ENCODE assay signal across 14 mouse cellular contexts in genomic region chr15:13367291-13367954, GRCm38 (mm10).
DNase-seq lines count a peak whose midpoint lies in the region; ATAC-seq lines count a peak whose summit lies in the region.
"Had no signal": no experiment of that assay in that cellular context is flagged by ENCODE, and none has a peak within 500 bp of the region (broad histone marks: within the 10 kb centered on the region; RNA-seq: fewer than 3 reads in every experiment).

No protein-coding gene starts in this region.

- H3K9me3 ChIP-seq in hindbrain, embryonic 12.5 days (replicated peaks), result no peaks in the 10 kb centered on the region
- H3K9me3 ChIP-seq in hindbrain, embryonic 16.5 days (ENCODE audit: control insufficient read depth, low read length), result no peaks in the 10 kb centered on the region
- H3K9me3 ChIP-seq in embryonic facial prominence, embryonic 10.5 days, result no peaks in the 10 kb centered on the region
- H3K9me3 ChIP-seq: embryonic facial prominence, embryonic 13.5 days; limb, embryonic 12.5 days had no signal

- no peaks in the 10 kb centered on the region for H3K4me1 ChIP-seq in hindbrain, embryonic 12.5 days
- H3K4me1 ChIP-seq in hindbrain, embryonic 16.5 days (ENCODE audit: control insufficient read depth, insufficient read depth, low read depth, low read length), result no peaks in the 10 kb centered on the region
- H3K4me1 ChIP-seq in embryonic facial prominence, embryonic 10.5 days, result peaks cover 5% of the 10 kb centered on the region
- H3K4me1 ChIP-seq: embryonic facial prominence, embryonic 13.5 days; limb, embryonic 12.5 days had no signal

- peak; percentile 16 for DNase-seq in embryo, embryonic 11 days
- peak; percentile 17 for DNase-seq in kidney, adult 11 months
- peak; percentile 17 for DNase-seq in mesoderm, embryonic 11.5 days (ENCODE audit: low read depth, low spot score)
- DNase-seq in frontal cortex, postnatal 36 days (ENCODE audit: low spot score in 2 of 2), result no peak
- no peak for DNase-seq in embryonic facial prominence, embryonic 10.5 days (ENCODE audit: low spot score)
- DNase-seq: cerebellum, adult 11-12 months; lung, postnatal 10 days had no signal

- no peaks in the 10 kb centered on the region for H3K36me3 ChIP-seq in hindbrain, embryonic 12.5 days
- H3K36me3 ChIP-seq in hindbrain, embryonic 16.5 days (ENCODE audit: control insufficient read depth, insufficient read depth, low read length), result no peaks in the 10 kb centered on the region
- H3K36me3 ChIP-seq in embryonic facial prominence, embryonic 10.5 days (replicated peaks), result no peaks in the 10 kb centered on the region
- H3K36me3 ChIP-seq: embryonic facial prominence, embryonic 13.5 days; limb, embryonic 12.5 days had no signal

- no peak overlapping the region for H3K27ac ChIP-seq in hindbrain, embryonic 12.5 days
- no peak overlapping the region for H3K27ac ChIP-seq in hindbrain, embryonic 16.5 days (ENCODE audit: low read depth, low read length)
- H3K27ac ChIP-seq in embryonic facial prominence, embryonic 10.5 days (replicated peaks), result no peak overlapping the region
- H3K27ac ChIP-seq: embryonic facial prominence, embryonic 13.5 days; limb, embryonic 12.5 days had no signal

- no peak for ATAC-seq in hindbrain, embryonic 12.5 days (ENCODE audit: low FRiP score)
- no peak for ATAC-seq in hindbrain, embryonic 16.5 days
- no peak for ATAC-seq in megakaryocyte progenitor cell, adult 5-6 weeks (replicated peaks; ENCODE audit: poor library complexity)
- ATAC-seq: forebrain, embryonic 16.5 days had no signal

- H3K9ac ChIP-seq in hindbrain, embryonic 12.5 days, result no peak overlapping the region
- H3K9ac ChIP-seq in hindbrain, embryonic 16.5 days (ENCODE audit: low read depth, low read length), result no peak overlapping the region
- H3K9ac ChIP-seq: embryonic facial prominence, embryonic 13.5 days; limb, embryonic 12.5 days had no signal

- no peaks in the 10 kb centered on the region for H3K27me3 ChIP-seq in hindbrain, embryonic 12.5 days
- no peaks in the 10 kb centered on the region for H3K27me3 ChIP-seq in hindbrain, embryonic 16.5 days (replicated peaks; ENCODE audit: control insufficient read depth, insufficient read depth, low read length)
- no peaks in the 10 kb centered on the region for H3K27me3 ChIP-seq in embryonic facial prominence, embryonic 10.5 days (replicated peaks; ENCODE audit: low read depth, poor library complexity, severe bottlenecking)
- H3K27me3 ChIP-seq: CH12.LX; embryonic facial prominence, embryonic 13.5 days; limb, embryonic 12.5 days had no signal

- H3K4me2 ChIP-seq in hindbrain, embryonic 12.5 days (replicated peaks), result 0 out of 2 replicates have a peak overlapping the region, but pooled peaks have one; percentile 19
- H3K4me2 ChIP-seq in hindbrain, embryonic 16.5 days (ENCODE audit: low read length), result no peak overlapping the region
- H3K4me2 ChIP-seq: embryonic facial prominence, embryonic 13.5 days; limb, embryonic 12.5 days had no signal

- H3K4me3 ChIP-seq in hindbrain, embryonic 12.5 days, result no peak overlapping the region
- no peak overlapping the region for H3K4me3 ChIP-seq in hindbrain, embryonic 16.5 days (ENCODE audit: low read length)
- H3K4me3 ChIP-seq in embryonic facial prominence, embryonic 10.5 days, result no peak overlapping the region
- H3K4me3 ChIP-seq: embryonic facial prominence, embryonic 13.5 days; limb, embryonic 12.5 days had no signal

- 57% methylated on average over 16 of the region's 16 CpGs for WGBS in hindbrain, embryonic 12.5 days
- 65% methylated on average over 16 of the region's 16 CpGs for WGBS in hindbrain, embryonic 16.5 days
- 74% methylated on average over 16 of the region's 16 CpGs for WGBS in embryonic facial prominence, embryonic 10.5 days

Comparison
In these comparisons a context has a peak if more than half of its experiments do, and no peak if none do; other contexts are left out.
1. DNase-seq: peak in embryo, embryonic 11 days (single experiment), kidney, adult 11 months (single experiment) and mesoderm, embryonic 11.5 days (single experiment); none in frontal cortex, postnatal 36 days (0 of 2) and embryonic facial prominence, embryonic 10.5 days (single experiment).